Mouse (Mus musculus) embryonic fibroblast, embryonic 13.5 days (primary cell): Measurements from ENCODE around the gene Maml2.

ENCODE experiments used
- CTCF ChIP-seq: IDR thresholded peaks from 2 replicates; pipeline ENCODE4 v1.5.1; 2011; ENCODE audit warnings: mild to moderate bottlenecking, control low read depth, low read length, moderate library complexity, borderline replicate concordance; ENCODE audit not compliant: insufficient read depth
- POLR2A ChIP-seq: IDR thresholded peaks from 2 replicates; pipeline ENCODE4 v1.6.1; 2011; ENCODE audit warnings: low read depth, mild to moderate bottlenecking, control low read depth, low read length, moderate library complexity

GRCm38 (mm10) chr9:13543167-13543566, 245.4 kb downstream of the Maml2 start:
- no peak for TF ChIP-seq POLR2A
- no peak for TF ChIP-seq CTCF
